Mouse (Mus musculus): Measurements from ENCODE around the gene Bmi1. TPM values are rescaled to one million over a fixed set of nuclear protein-coding genes. Genes with fewer than 3 reads are reported as not detected.

The Bmi1 gene
- total and polyA plus RNA-seq, 3 experiments = 22.3 to 70.6 (median 59.2) TPM

GRCm38 (mm10) chr2:18692548-18692947, 15.7 kb downstream of the Bmi1 start:
- WGBS = 22% methylated on average over 1 of the region's 1 CpGs

GRCm38 (mm10) chr2:18693491-18693870, 16.7 kb downstream of the Bmi1 start:
- DNase-seq = no peak

More at GRCm38 (mm10) chr2:18692548-18692947, 15.7 kb downstream of the Bmi1 start:
- Histone ChIP-seq H3K36me3 (ENCODE audit: control insufficient read depth, insufficient read depth, low read length) (no peaks in the 10 kb centered on the region), H3K4me1 (ENCODE audit: control insufficient read depth, insufficient read depth, low read length) (peaks cover 4% of the 10 kb centered on the region; the same call in 1 of the 2 replicates), H3K27ac (no peak overlapping the region), H3K4me3 (no peak overlapping the region), H3K9ac (ENCODE audit: low read depth, low read length) (no peak overlapping the region), H3K79me2 (replicated peaks; ENCODE audit: control insufficient read depth, insufficient read depth, low read length) (no peaks in the 10 kb centered on the region), H3K27me3 (ENCODE audit: control insufficient read depth, insufficient read depth, low read length) (peaks cover 25% of the 10 kb centered on the region)
- TF ChIP-seq CTCF (IDR thresholded peaks at IDR 0.05) (no peak), POLR2A (IDR thresholded peaks at IDR 0.05; ENCODE audit: insufficient read depth, low read depth, low read length) (no peak), EP300 (IDR thresholded peaks at IDR 0.05; ENCODE audit: insufficient read depth, low read depth, low read length) (no peak)
- DNase-seq = no peak
- intact Hi-C loops (cut with DNase I) = loop anchor here (5.0 to 10.0 kb wide), 5 partner anchors 75 to 660 kb away; partner anchors contain the start of genes 4930426L09Rik and Pip4k2a

GRCm38 (mm10) chr2:18693871-18694610, 17.2 kb downstream of the Bmi1 start, which contains the start of gene Spag6:
TSS of gene Spag6 (plus strand) at chr2:18694032.
- peak; percentile 89 to 90 for DNase-seq
- H3K4me3 ChIP-seq = peak within 1 kb of the TSS; percentile 77
- no peaks in the 10 kb centered on the region for H3K79me2 ChIP-seq (replicated peaks; ENCODE audit: control insufficient read depth, insufficient read depth, low read length)
- WGBS = under 1% methylated on average over 61 of the region's 61 CpGs
- peak within 1 kb of the TSS; percentile 98 for H3K27ac ChIP-seq
- H3K36me3 ChIP-seq (ENCODE audit: control insufficient read depth, insufficient read depth, low read length) = no peaks in the 10 kb centered on the region
- TF ChIP-seq EP300 (IDR thresholded peaks at IDR 0.05; ENCODE audit: insufficient read depth, low read depth, low read length) (0 out of 2 replicates have a peak, but pooled peaks have one; percentile 31), POLR2A (IDR thresholded peaks at IDR 0.05; ENCODE audit: insufficient read depth, low read depth, low read length) (peak; percentile 86), CTCF (IDR thresholded peaks at IDR 0.05) (peak; percentile 12; the same call in 1 of the 2 replicates)
- peaks cover 4% of the 10 kb centered on the region; the same call in 1 of the 2 replicates for H3K4me1 ChIP-seq (ENCODE audit: control insufficient read depth, insufficient read depth, low read length)
- H3K27me3 ChIP-seq (ENCODE audit: control insufficient read depth, insufficient read depth, low read length) = peaks cover 28% of the 10 kb centered on the region
- peak within 1 kb of the TSS; percentile 96 for H3K9ac ChIP-seq (ENCODE audit: low read depth, low read length)
- intact Hi-C loops (cut with DNase I) = loop anchor here (2.0 to 10.0 kb wide), 6 partner anchors 15 to 662 kb away; partner anchors contain the start of genes 4930426L09Rik and Pip4k2a

More at GRCm38 (mm10) chr2:18693491-18693870, 16.7 kb downstream of the Bmi1 start:
- H3K9ac ChIP-seq (ENCODE audit: low read depth, low read length) = no peak overlapping the region
- TF ChIP-seq POLR2A (IDR thresholded peaks at IDR 0.05; ENCODE audit: insufficient read depth, low read depth, low read length) (no peak), EP300 (IDR thresholded peaks at IDR 0.05; ENCODE audit: insufficient read depth, low read depth, low read length) (no peak), CTCF (IDR thresholded peaks at IDR 0.05) (no peak)
- intact Hi-C loops (cut with DNase I) = loop anchor here (5.0 to 10.0 kb wide), 5 partner anchors 74 to 661 kb away; partner anchors contain the start of genes 4930426L09Rik and Pip4k2a
- no peaks in the 10 kb centered on the region for H3K79me2 ChIP-seq (replicated peaks; ENCODE audit: control insufficient read depth, insufficient read depth, low read length)
- 2% methylated on average over 5 of the region's 5 CpGs for WGBS
- H3K4me3 ChIP-seq = peak overlapping the region; percentile 77
- H3K36me3 ChIP-seq (ENCODE audit: control insufficient read depth, insufficient read depth, low read length) = no peaks in the 10 kb centered on the region
- H3K27ac ChIP-seq = peak overlapping the region; percentile 98
- peaks cover 4% of the 10 kb centered on the region; the same call in 1 of the 2 replicates for H3K4me1 ChIP-seq (ENCODE audit: control insufficient read depth, insufficient read depth, low read length)
- H3K27me3 ChIP-seq (ENCODE audit: control insufficient read depth, insufficient read depth, low read length) = peaks cover 28% of the 10 kb centered on the region

- Histone ChIP-seq H3K79me2 (replicated peaks; ENCODE audit: control insufficient read depth, insufficient read depth, low read length) (no peaks in the 10 kb centered on the region), H3K4me1 (ENCODE audit: control insufficient read depth, insufficient read depth, low read length) (peaks cover 3% of the 10 kb centered on the region; the same call in 1 of the 2 replicates), H3K27me3 (ENCODE audit: control insufficient read depth, insufficient read depth, low read length) (peaks cover 27% of the 10 kb centered on the region), H3K27ac (peak overlapping the region; percentile 98), H3K36me3 (ENCODE audit: control insufficient read depth, insufficient read depth, low read length) (no peaks in the 10 kb centered on the region), H3K9ac (ENCODE audit: low read depth, low read length) (peak overlapping the region; percentile 96), H3K4me3 (peak overlapping the region; percentile 77)
- intact Hi-C loops (cut with DNase I) = loop anchor here (2.0 to 10.0 kb wide), 6 partner anchors 16 to 662 kb away; partner anchors contain the start of genes 4930426L09Rik and Pip4k2a
- no peak for TF ChIP-seq EP300 (IDR thresholded peaks at IDR 0.05; ENCODE audit: insufficient read depth, low read depth, low read length)
- TF ChIP-seq POLR2A (IDR thresholded peaks at IDR 0.05; ENCODE audit: insufficient read depth, low read depth, low read length) = no peak
- TF ChIP-seq CTCF (IDR thresholded peaks at IDR 0.05) = no peak
- DNase-seq = no peak
- WGBS = 1% methylated on average over 20 of the region's 20 CpGs
These were observed 17.8 kb downstream of the Bmi1 start for GRCm38 (mm10) chr2:18694611-18694950.

- 32% methylated on average over 8 of the region's 8 CpGs for WGBS
- no peaks in the 10 kb centered on the region for H3K36me3 ChIP-seq (ENCODE audit: control insufficient read depth, insufficient read depth, low read length)
- no peak overlapping the region for H3K4me3 ChIP-seq
- intact Hi-C loops (cut with DNase I) = loop anchor here (2.0 to 10.0 kb wide), 2 partner anchors 16 to 580 kb away; no protein-coding TSS in a partner anchor
- H3K79me2 ChIP-seq (replicated peaks; ENCODE audit: control insufficient read depth, insufficient read depth, low read length) = no peaks in the 10 kb centered on the region
- TF ChIP-seq POLR2A (IDR thresholded peaks at IDR 0.05; ENCODE audit: insufficient read depth, low read depth, low read length) = no peak
- no peak for TF ChIP-seq EP300 (IDR thresholded peaks at IDR 0.05; ENCODE audit: insufficient read depth, low read depth, low read length)
- TF ChIP-seq CTCF (IDR thresholded peaks at IDR 0.05) = no peak
- H3K4me1 ChIP-seq (ENCODE audit: control insufficient read depth, insufficient read depth, low read length) = peaks cover 3% of the 10 kb centered on the region; the same call in 1 of the 2 replicates
- no peak overlapping the region for H3K9ac ChIP-seq (ENCODE audit: low read depth, low read length)
- DNase-seq = no peak
- peaks cover 23% of the 10 kb centered on the region for H3K27me3 ChIP-seq (ENCODE audit: control insufficient read depth, insufficient read depth, low read length)
- H3K27ac ChIP-seq = no peak overlapping the region
These were observed 18.3 kb downstream of the Bmi1 start for GRCm38 (mm10) chr2:18695163-18695562.
